Mouse (Mus musculus) lung, embryonic 15.5 days (tissue): ENCODE data around the gene Itgae. TPM values are rescaled to one million over a fixed set of nuclear protein-coding genes. Genes with fewer than 3 reads are reported as not detected.
"Not testable (repeated sequence)": the region's sequence is repeated elsewhere in the genome, so short reads cannot be mapped to it uniquely, and the experiment has no call there.

Experiments used
- ATAC-seq: fragments of 200-750 bp; cut with Nextera tagmentation; 2 replicates; pipeline ENCODE4 v1.8.0; 2017; ENCODE audit warnings: moderate number of reproducible peaks, borderline replicate concordance; ENCODE audit not compliant: low FRiP score, low TSS enrichment; ENCODE audit errors: extremely low read depth
- H3K27ac ChIP-seq: fragments of 300-500 bp; sonication (generic); 2 replicates; pipeline ENCODE4 v1.5.1; 2015; ENCODE audit warnings: moderate library complexity, mild to moderate bottlenecking, inconsistent platforms
- H3K27me3 ChIP-seq: fragments of 300-500 bp; sonication (generic); 2 replicates; pipeline ENCODE4 v1.6.1; 2015; ENCODE audit warnings: inconsistent platforms
- H3K36me3 ChIP-seq: fragments of 300-500 bp; sonication (generic); 2 replicates; pipeline ENCODE4 v1.6.1; 2015; ENCODE audit warnings: inconsistent platforms
- H3K4me1 ChIP-seq: fragments of 300-500 bp; sonication (generic); 2 replicates; pipeline ENCODE4 v1.6.1; 2015; ENCODE audit warnings: inconsistent platforms
- H3K4me2 ChIP-seq: fragments of 300-500 bp; sonication (generic); 2 replicates; pipeline ENCODE4 v1.6.1; 2015; ENCODE audit warnings: inconsistent platforms, mild to moderate bottlenecking, moderate library complexity
- H3K4me3 ChIP-seq: fragments of 300-500 bp; sonication (generic); 2 replicates; pipeline ENCODE4 v1.5.1; 2015; ENCODE audit warnings: mild to moderate bottlenecking, inconsistent platforms
- H3K9ac ChIP-seq: fragments of 300-500 bp; sonication (generic); 2 replicates; pipeline ENCODE4 v1.6.1; 2015; ENCODE audit warnings: inconsistent platforms
- H3K9me3 ChIP-seq: fragments of 300-500 bp; sonication (generic); 2 replicates; pipeline ENCODE4 v1.6.1; 2016; ENCODE audit warnings: inconsistent platforms
- WGBS: fragments of 180-500 bp; shearing (Covaris S2); methylation state at CpG from one replicate; pipeline ENCODE4 v1.1.7; 2015; 5-methylcytosine and 5-hydroxymethylcytosine counted together
- polyA plus RNA-seq: library from polyadenylated mRNA; unstranded; fragments of >200 nt; fragmentation: Nextera tagmentation; extraction: Ambion mirVana; gene quantifications from 2 replicates; pipeline ENCODE4 v1.2.1, GENCODE M21; 2015

The Itgae gene
- polyA plus RNA-seq, 1 experiment from 2014 or later, result 1.2 TPM

- no peak overlapping the region for H3K9ac ChIP-seq
- no peaks in the 10 kb centered on the region for H3K9me3 ChIP-seq
- H3K36me3 ChIP-seq, result no peaks in the 10 kb centered on the region
- ATAC-seq, result no peak
- 67% methylated on average over 5 of the region's 5 CpGs for WGBS
- H3K4me2 ChIP-seq, result no peak overlapping the region
- no peaks in the 10 kb centered on the region for H3K4me1 ChIP-seq
- no peaks in the 10 kb centered on the region for H3K27me3 ChIP-seq
- H3K4me3 ChIP-seq, result no peak overlapping the region
- no peak overlapping the region for H3K27ac ChIP-seq
Measured at GRCm38 (mm10) chr11:73098860-73099259, 8.5 kb downstream of the Itgae start.

GRCm38 (mm10) chr11:73099976-73100750, 9.8 kb downstream of the Itgae start:
- H3K27ac ChIP-seq, result no peak overlapping the region
- 71% methylated on average over 14 of the region's 14 CpGs for WGBS
- H3K27me3 ChIP-seq, result no peaks in the 10 kb centered on the region
- no peak overlapping the region for H3K9ac ChIP-seq
- H3K4me2 ChIP-seq, result no peak overlapping the region
- no peaks in the 10 kb centered on the region for H3K9me3 ChIP-seq
- no peak for ATAC-seq
- H3K36me3 ChIP-seq, result no peaks in the 10 kb centered on the region
- H3K4me1 ChIP-seq, result no peaks in the 10 kb centered on the region
- no peak overlapping the region for H3K4me3 ChIP-seq

- Histone ChIP-seq H3K9me3 (no peaks in the 10 kb centered on the region), H3K9ac (no peak overlapping the region), H3K27me3 (no peaks in the 10 kb centered on the region), H3K4me3 (no peak overlapping the region), H3K4me2 (no peak overlapping the region), H3K36me3 (no peaks in the 10 kb centered on the region), H3K4me1 (no peaks in the 10 kb centered on the region), H3K27ac (no peak overlapping the region)
- WGBS, result 53% methylated on average over 4 of the region's 4 CpGs
- no peak for ATAC-seq
Measured at GRCm38 (mm10) chr11:73101308-73101707, 10.9 kb downstream of the Itgae start.

GRCm38 (mm10) chr11:73105246-73105645, 14.9 kb downstream of the Itgae start:
- Histone ChIP-seq H3K9me3 (no peaks in the 10 kb centered on the region), H3K4me2 (no peak overlapping the region), H3K27me3 (no peaks in the 10 kb centered on the region), H3K9ac (no peak overlapping the region), H3K4me1 (no peaks in the 10 kb centered on the region), H3K36me3 (no peaks in the 10 kb centered on the region), H3K27ac (no peak overlapping the region), H3K4me3 (no peak overlapping the region)
- WGBS, result 47% methylated on average over 3 of the region's 3 CpGs
- ATAC-seq, result no peak

GRCm38 (mm10) chr11:73107358-73107757, 17.0 kb downstream of the Itgae start:
- H3K27me3 ChIP-seq, H3K9ac ChIP-seq, ATAC-seq, H3K27ac ChIP-seq, H3K4me1 ChIP-seq, H3K4me2 ChIP-seq, H3K4me3 ChIP-seq, H3K9me3 ChIP-seq, H3K36me3 ChIP-seq: not testable (repeated sequence)
- 40% methylated on average over 3 of the region's 3 CpGs for WGBS

GRCm38 (mm10) chr11:73108195-73108897, 18.0 kb downstream of the Itgae start:
- Histone ChIP-seq H3K27me3 (no peaks in the 10 kb centered on the region), H3K4me3 (no peak overlapping the region), H3K36me3 (no peaks in the 10 kb centered on the region), H3K4me1 (no peaks in the 10 kb centered on the region), H3K4me2 (no peak overlapping the region), H3K9ac (no peak overlapping the region), H3K27ac (no peak overlapping the region), H3K9me3 (no peaks in the 10 kb centered on the region)
- ATAC-seq, result no peak
- WGBS, result 69% methylated on average over 5 of the region's 5 CpGs

GRCm38 (mm10) chr11:73108898-73109625, 18.7 kb downstream of the Itgae start:
- Histone ChIP-seq H3K4me3 (no peak overlapping the region), H3K9ac (no peak overlapping the region), H3K4me2 (no peak overlapping the region), H3K9me3 (no peaks in the 10 kb centered on the region), H3K27me3 (no peaks in the 10 kb centered on the region), H3K36me3 (no peaks in the 10 kb centered on the region), H3K4me1 (no peaks in the 10 kb centered on the region), H3K27ac (no peak overlapping the region)
- ATAC-seq, result no peak
- WGBS, result 66% methylated on average over 14 of the region's 14 CpGs

- Histone ChIP-seq H3K4me3 (no peak overlapping the region), H3K36me3 (no peaks in the 10 kb centered on the region), H3K9me3 (no peaks in the 10 kb centered on the region), H3K4me2 (no peak overlapping the region), H3K4me1 (no peaks in the 10 kb centered on the region), H3K27ac (no peak overlapping the region), H3K27me3 (no peaks in the 10 kb centered on the region), H3K9ac (no peak overlapping the region)
- WGBS, result 78% methylated on average over 3 of the region's 3 CpGs
- no peak for ATAC-seq
Measured at GRCm38 (mm10) chr11:73109941-73110340, 19.6 kb downstream of the Itgae start.

- Histone ChIP-seq H3K9me3 (no peaks in the 10 kb centered on the region), H3K4me2 (no peak overlapping the region), H3K4me1 (no peaks in the 10 kb centered on the region), H3K9ac (no peak overlapping the region), H3K36me3 (no peaks in the 10 kb centered on the region), H3K4me3 (no peak overlapping the region), H3K27ac (no peak overlapping the region), H3K27me3 (no peaks in the 10 kb centered on the region)
- ATAC-seq, result no peak
- 53% methylated on average over 6 of the region's 6 CpGs for WGBS
Measured at GRCm38 (mm10) chr11:73111414-73111813, 21.0 kb downstream of the Itgae start.

- 0 out of 2 replicates have a peak, but pooled peaks cover 3% of the 10 kb centered on the region for H3K36me3 ChIP-seq
- WGBS, result 85% methylated on average over 6 of the region's 6 CpGs
- H3K9ac ChIP-seq, result no peak overlapping the region
- no peaks in the 10 kb centered on the region for H3K9me3 ChIP-seq
- H3K27ac ChIP-seq, result no peak overlapping the region
- no peaks in the 10 kb centered on the region for H3K27me3 ChIP-seq
- H3K4me3 ChIP-seq, result no peak overlapping the region
- ATAC-seq, result no peak
- no peak overlapping the region for H3K4me2 ChIP-seq
- H3K4me1 ChIP-seq, result no peaks in the 10 kb centered on the region
Measured at GRCm38 (mm10) chr11:73126495-73126894, 36.1 kb downstream of the Itgae start.

GRCm38 (mm10) chr11:73131020-73131419, 40.6 kb downstream of the Itgae start:
- no peaks in the 10 kb centered on the region for H3K9me3 ChIP-seq
- peaks cover 17% of the 10 kb centered on the region; the same call in 1 of the 2 replicates for H3K36me3 ChIP-seq
- 73% methylated on average over 7 of the region's 7 CpGs for WGBS
- no peak overlapping the region for H3K4me2 ChIP-seq
- peaks cover 18% of the 10 kb centered on the region for H3K4me1 ChIP-seq
- no peaks in the 10 kb centered on the region for H3K27me3 ChIP-seq
- no peak overlapping the region for H3K4me3 ChIP-seq
- ATAC-seq, result no peak
- no peak overlapping the region for H3K27ac ChIP-seq
- H3K9ac ChIP-seq, result no peak overlapping the region

GRCm38 (mm10) chr11:73132999-73133398, 42.6 kb downstream of the Itgae start:
- peaks cover 32% of the 10 kb centered on the region for H3K4me1 ChIP-seq
- no peak overlapping the region for H3K9ac ChIP-seq
- WGBS, result 93% methylated on average over 6 of the region's 6 CpGs
- no peak overlapping the region for H3K27ac ChIP-seq
- no peaks in the 10 kb centered on the region for H3K9me3 ChIP-seq
- H3K27me3 ChIP-seq, result no peaks in the 10 kb centered on the region
- no peak overlapping the region for H3K4me2 ChIP-seq
- ATAC-seq, result no peak
- H3K4me3 ChIP-seq, result no peak overlapping the region
- H3K36me3 ChIP-seq, result peaks cover 17% of the 10 kb centered on the region; the same call in 1 of the 2 replicates
